Mouse (Mus musculus) left cerebral cortex, postnatal 36 days (tissue): ENCODE measurements around the gene Lrrc8b. TPM values are rescaled to one million over a fixed set of nuclear protein-coding genes. Genes with fewer than 3 reads are reported as not detected.

Experiments used
- DNase-seq, 2 experiments: peaks; one replicate each; pipeline ENCODE4 v3.0.0; 2021 to 2022; ENCODE audit warnings: low spot score in 2 of 2, mixed read lengths in 1 of 2
- intact Hi-C: fragments of 180-260 bp; cut with DNase I; formaldehyde crosslinking; loops from one replicate; pipeline ENCODE4 v1.15.1; 2025
- total RNA-seq, 2 experiments: library from RNA; stranded (reverse); gene quantifications; 2 replicates each; pipeline ENCODE4 v1.2.3; 2021

Gene Lrrc8b
- total RNA-seq, 2 experiments from 2014 or later, result 87.4 to 102 TPM

DNA sequence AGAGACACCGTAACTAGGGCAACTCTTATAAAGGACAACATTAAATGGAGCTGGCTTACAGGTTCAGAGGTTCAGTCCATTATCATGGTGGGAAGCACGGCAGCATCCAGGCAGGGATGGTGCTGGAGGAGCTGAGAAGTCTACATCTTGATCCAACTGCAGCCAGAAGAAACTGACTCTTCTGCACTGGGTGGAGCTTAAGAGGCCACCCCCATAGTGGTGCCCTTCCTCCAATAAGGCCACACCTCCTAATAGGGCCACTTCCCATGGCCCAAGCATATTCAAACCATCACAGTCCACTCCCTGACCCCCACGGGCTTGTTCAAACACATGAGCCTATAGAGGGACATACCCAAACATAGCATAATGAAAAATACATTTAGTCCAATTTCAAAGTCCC lies 119.6 kb downstream of the Lrrc8b start:
- DNase-seq, result no peak
- intact Hi-C loops, result no loop called here

DNA sequence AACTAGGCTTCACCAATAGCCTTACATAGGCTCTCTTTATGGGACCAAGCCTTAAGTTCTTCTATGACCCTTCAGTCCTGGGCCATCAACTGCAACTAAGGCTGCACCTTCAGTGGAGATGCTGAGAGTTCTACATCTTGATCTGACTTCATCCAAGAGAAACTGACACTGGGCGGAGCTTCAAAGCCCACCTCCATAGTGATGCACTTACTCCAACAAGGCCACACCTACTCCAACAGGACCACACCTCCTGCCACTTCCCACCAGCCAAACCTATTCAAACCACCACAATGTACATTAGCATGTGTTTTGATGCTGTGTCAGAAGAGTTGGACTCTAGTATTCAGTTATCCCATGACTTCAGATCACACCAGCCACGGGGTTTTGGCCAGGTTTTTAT lies 120.6 kb downstream of the Lrrc8b start:
- no peak for DNase-seq

DNA sequence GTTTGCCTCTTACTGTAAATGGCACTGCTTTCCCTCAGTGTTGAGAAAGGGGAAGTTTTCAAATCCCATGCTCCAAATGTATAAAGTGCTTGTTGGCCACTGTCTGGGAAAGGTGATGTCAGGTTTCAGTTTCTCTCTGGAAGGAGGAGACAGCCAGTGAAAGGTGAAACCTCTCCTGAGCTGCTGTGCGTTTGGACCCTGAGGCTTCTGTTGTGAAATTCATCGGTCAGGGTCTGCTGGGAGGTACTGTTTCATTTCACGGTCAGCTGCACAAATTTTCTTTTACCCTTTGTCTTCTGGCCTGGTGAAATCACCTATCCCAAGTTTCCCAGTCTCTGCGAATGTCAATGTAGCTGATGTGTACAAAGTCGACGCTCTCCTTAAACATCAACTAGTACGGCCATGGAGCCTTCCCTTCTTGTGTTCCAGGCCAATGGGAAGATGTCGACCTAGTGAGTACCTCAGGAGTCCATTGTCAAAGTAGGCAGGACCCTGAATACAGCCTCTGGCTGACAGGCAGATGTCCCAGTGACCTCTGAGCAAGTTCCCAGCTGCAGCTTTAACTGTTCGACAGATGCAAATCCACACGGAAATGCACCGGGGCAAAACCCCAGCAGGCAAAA lies 121.6 kb downstream of the Lrrc8b start:
- intact Hi-C loops, result no loop called here
- DNase-seq, result no peak

More for the DNA sequence above, 120.6 kb downstream of the Lrrc8b start:
- intact Hi-C loops, result no loop called here

Other genes with a start within 250 kb of the Lrrc8b start
- gene Gbp10, start 176.2 kb upstream of the Lrrc8b start, total RNA-seq, result not detected
- not detected for gene Gm43302, start 122.1 kb upstream of the Lrrc8b start, total RNA-seq
- gene Gbp6, start 122.1 kb upstream of the Lrrc8b start, total RNA-seq, result under 1 TPM; 0.67 to 0.93 TPM
- gene Lrrc8c, start 103.6 kb downstream of the Lrrc8b start, total RNA-seq, result 10 to 100 TPM; 33.4 to 34.7 TPM